Mouse (Mus musculus) limb, embryonic 12.5 days (tissue): Measurements from ENCODE around the gene Dnph1. TPM values are rescaled to one million over a fixed set of nuclear protein-coding genes. Genes with fewer than 3 reads are reported as not detected.

Experiments used
- ATAC-seq: fragments of 200-750 bp; cut with Nextera tagmentation; 2 replicates; pipeline ENCODE4 v1.8.0; 2017; ENCODE audit warnings: low read depth, moderate TSS enrichment; ENCODE audit not compliant: insufficient number of reproducible peaks, insufficient read depth, low FRiP score, low TSS enrichment
- H3K27ac ChIP-seq: fragments of 300-500 bp; sonication (generic); 2 replicates; pipeline ENCODE4 v1.5.1; 2016; ENCODE audit warnings: mild to moderate bottlenecking, moderate library complexity
- H3K27me3 ChIP-seq: fragments of 300-500 bp; sonication (generic); 2 replicates; pipeline ENCODE4 v1.6.1; 2016; ENCODE audit warnings: mild to moderate bottlenecking, moderate library complexity
- H3K36me3 ChIP-seq: fragments of 300-500 bp; sonication (generic); 2 replicates; pipeline ENCODE4 v1.6.1; 2016; ENCODE audit warnings: mild to moderate bottlenecking, moderate library complexity
- H3K4me1 ChIP-seq: fragments of 300-500 bp; sonication (generic); replicated peaks from 2 replicates; pipeline ENCODE4 v1.6.1; 2016
- H3K4me2 ChIP-seq: fragments of 300-500 bp; sonication (generic); 2 replicates; pipeline ENCODE4 v1.6.1; 2016; ENCODE audit warnings: mild to moderate bottlenecking, moderate library complexity
- H3K4me3 ChIP-seq: fragments of 300-500 bp; sonication (generic); replicated peaks from 2 replicates; pipeline ENCODE4 v1.5.1; 2016; ENCODE audit warnings: mild to moderate bottlenecking
- H3K9ac ChIP-seq: fragments of 300-500 bp; sonication (generic); replicated peaks from 2 replicates; pipeline ENCODE4 v1.6.1; 2016; ENCODE audit warnings: mild to moderate bottlenecking, moderate library complexity
- H3K9me3 ChIP-seq: fragments of 300-500 bp; sonication (generic); 2 replicates; pipeline ENCODE4 v1.6.1; 2016; ENCODE audit warnings: mild to moderate bottlenecking, moderate library complexity
- WGBS: fragments of 180-500 bp; shearing (Covaris S2); methylation state at CpG from one replicate; pipeline ENCODE4 v1.1.7; 2016; 5-methylcytosine and 5-hydroxymethylcytosine counted together
- polyA plus RNA-seq: library from polyadenylated mRNA; unstranded; fragments of >200 nt; fragmentation: Nextera tagmentation; extraction: Ambion mirVana; gene quantifications from 2 replicates; pipeline ENCODE4 v1.2.1, GENCODE M21; 2016

The Dnph1 gene
- polyA plus RNA-seq, 1 experiment from 2014 or later = 55.3 TPM

DNA sequence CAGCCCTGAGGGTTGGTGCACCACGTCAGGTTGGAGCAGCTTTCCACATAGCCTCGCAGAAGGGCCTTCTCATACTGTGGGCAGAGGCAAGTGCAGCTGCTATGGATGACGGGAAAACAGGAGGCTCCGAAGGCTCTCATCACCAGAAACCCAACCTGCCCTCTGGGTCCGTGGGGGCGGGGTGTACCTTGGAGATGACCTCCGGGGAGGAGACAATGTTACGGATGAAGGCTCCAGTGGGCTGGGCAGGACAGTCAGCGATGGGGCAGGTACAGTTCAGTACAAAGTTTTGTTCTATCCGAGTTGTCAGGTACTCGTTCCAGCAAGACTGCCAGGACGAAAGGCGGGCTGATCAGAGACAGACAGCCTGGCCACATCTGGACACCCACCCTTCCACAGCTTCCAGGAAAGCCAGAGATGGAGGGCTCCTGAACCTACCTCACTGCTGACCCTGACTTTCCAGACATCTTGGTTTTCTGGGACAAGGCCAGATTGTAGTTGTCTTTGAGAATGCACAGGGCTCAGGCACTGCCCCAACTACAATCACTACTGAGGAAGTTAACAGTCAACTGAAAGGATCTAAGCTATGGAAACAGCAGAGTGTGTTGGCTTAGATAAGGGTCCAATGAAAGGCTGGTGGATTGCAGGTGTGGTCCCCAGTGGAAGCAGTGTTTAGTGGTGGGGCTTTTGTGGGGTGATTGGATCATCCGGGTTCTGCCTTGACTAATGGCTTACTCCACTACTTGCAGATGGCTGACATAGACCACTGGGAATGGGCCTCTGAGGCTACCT, 7.5 kb downstream of the Dnph1 start:
- no peak overlapping the region for H3K27ac ChIP-seq
- no peak overlapping the region for H3K9ac ChIP-seq
- H3K27me3 ChIP-seq = no peaks in the 10 kb centered on the region
- H3K9me3 ChIP-seq = no peaks in the 10 kb centered on the region
- peaks cover 27% of the 10 kb centered on the region for H3K36me3 ChIP-seq
- WGBS = 80% methylated on average over 14 of the region's 14 CpGs
- no peak overlapping the region for H3K4me3 ChIP-seq
- no peaks in the 10 kb centered on the region for H3K4me1 ChIP-seq
- no peak for ATAC-seq
- H3K4me2 ChIP-seq = no peak overlapping the region

- Histone ChIP-seq H3K4me1 (no peaks in the 10 kb centered on the region), H3K9ac (no peak overlapping the region), H3K27me3 (no peaks in the 10 kb centered on the region), H3K27ac (no peak overlapping the region), H3K4me2 (no peak overlapping the region), H3K4me3 (no peak overlapping the region), H3K9me3 (no peaks in the 10 kb centered on the region), H3K36me3 (0 out of 2 replicates have a peak, but pooled peaks cover 13% of the 10 kb centered on the region)
- ATAC-seq = no peak
- 83% methylated on average over 3 of the region's 3 CpGs for WGBS
Observed at GRCm38 (mm10) chr17:46505617-46506016, 9.1 kb downstream of the Dnph1 start.

DNA sequence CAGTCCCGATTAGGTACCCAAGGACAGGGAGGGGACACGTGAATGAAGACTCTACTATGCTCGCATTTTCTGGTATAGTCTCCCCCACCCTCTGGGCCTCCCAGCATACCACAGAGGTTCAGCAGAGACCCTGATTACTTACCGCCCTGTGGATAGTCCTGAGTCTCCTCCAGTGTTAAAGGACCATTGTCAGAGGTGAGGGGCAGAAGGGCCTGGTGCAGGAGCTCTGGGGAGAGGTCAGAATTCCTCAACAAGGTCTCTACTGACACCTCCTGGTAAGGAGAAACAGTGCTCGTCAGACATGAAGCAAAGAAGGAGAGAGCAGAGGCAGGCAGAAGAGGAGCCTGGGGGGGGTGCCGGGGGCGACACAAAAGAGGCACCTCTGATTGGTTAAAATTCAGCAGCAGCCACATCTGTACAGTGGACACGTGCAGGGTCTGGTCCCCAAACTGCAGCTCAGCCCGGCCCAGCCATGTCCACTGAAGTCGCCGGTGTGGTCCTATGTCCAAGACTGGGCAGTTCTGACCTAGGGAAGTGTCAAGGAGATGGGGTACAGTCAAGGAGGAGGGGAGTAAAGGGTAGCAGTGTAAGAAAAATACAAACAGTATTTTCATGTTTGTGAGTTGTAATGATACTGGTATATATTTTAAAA, 14.7 kb downstream of the Dnph1 start:
- H3K9me3 ChIP-seq = no peaks in the 10 kb centered on the region
- H3K9ac ChIP-seq = no peak overlapping the region; the same call in 1 of the 2 replicates
- H3K27me3 ChIP-seq = no peaks in the 10 kb centered on the region
- WGBS = 49% methylated on average over 11 of the region's 11 CpGs
- no peak overlapping the region for H3K27ac ChIP-seq
- H3K4me2 ChIP-seq = no peak overlapping the region
- ATAC-seq = no peak
- H3K4me3 ChIP-seq = no peak overlapping the region
- no peaks in the 10 kb centered on the region for H3K4me1 ChIP-seq
- no peaks in the 10 kb centered on the region for H3K36me3 ChIP-seq

DNA sequence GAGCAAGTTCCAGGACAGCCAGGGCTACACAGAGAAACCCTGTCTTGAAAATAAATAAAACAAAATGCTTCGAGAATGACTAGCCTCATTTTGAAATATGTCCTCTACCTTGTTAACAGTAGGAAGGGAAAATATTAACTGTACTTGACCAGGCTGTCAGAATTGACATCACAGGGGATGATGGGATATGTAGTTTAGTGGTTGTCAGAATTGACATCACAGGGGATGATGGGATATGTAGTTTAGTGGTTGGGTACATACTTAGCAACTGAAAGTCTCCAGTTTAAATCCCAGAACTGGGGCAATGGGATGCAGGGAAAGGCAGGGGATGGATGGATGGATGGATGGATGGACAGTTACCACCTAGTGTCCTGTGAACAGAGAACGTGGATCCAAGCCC, 16.8 kb downstream of the Dnph1 start:
- Histone ChIP-seq H3K4me1 (no peaks in the 10 kb centered on the region), H3K36me3 (no peaks in the 10 kb centered on the region), H3K9me3 (no peaks in the 10 kb centered on the region), H3K27me3 (no peaks in the 10 kb centered on the region), H3K9ac (no peak overlapping the region), H3K4me3 (no peak overlapping the region), H3K27ac (no peak overlapping the region), H3K4me2 (no peak overlapping the region)
- ATAC-seq = no peak
- WGBS = 77% methylated on average over 2 of the region's 2 CpGs

DNA sequence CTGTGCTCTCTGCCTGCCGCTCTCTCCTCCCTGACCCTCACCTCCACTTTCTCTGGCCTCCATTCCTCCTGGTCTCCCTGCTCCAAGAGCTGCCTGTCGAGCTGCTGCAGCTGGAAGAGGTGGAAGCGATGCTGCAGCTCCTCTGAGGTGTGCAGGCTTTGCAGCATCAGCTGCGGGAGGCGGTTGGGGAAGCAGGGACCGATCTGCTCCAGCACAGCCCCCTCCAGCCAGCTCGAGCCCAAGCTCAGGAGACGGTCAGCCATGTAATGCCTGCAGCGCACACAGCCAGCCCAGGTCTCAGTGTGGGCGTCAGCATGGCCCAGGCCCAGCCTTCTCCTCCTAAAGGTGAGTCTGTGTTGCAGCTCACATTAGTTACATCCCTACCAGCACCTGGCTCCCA, 23.5 kb downstream of the Dnph1 start:
- Histone ChIP-seq H3K4me2 (peak overlapping the region; percentile 35), H3K36me3 (no peaks in the 10 kb centered on the region), H3K4me1 (peaks cover 7% of the 10 kb centered on the region; the same call in 1 of the 2 replicates), H3K4me3 (peak overlapping the region; percentile 21), H3K9me3 (no peaks in the 10 kb centered on the region), H3K27me3 (peaks cover 44% of the 10 kb centered on the region), H3K9ac (peak overlapping the region; percentile 47), H3K27ac (no peak overlapping the region)
- no peak for ATAC-seq
- 55% methylated on average over 10 of the region's 10 CpGs for WGBS

DNA sequence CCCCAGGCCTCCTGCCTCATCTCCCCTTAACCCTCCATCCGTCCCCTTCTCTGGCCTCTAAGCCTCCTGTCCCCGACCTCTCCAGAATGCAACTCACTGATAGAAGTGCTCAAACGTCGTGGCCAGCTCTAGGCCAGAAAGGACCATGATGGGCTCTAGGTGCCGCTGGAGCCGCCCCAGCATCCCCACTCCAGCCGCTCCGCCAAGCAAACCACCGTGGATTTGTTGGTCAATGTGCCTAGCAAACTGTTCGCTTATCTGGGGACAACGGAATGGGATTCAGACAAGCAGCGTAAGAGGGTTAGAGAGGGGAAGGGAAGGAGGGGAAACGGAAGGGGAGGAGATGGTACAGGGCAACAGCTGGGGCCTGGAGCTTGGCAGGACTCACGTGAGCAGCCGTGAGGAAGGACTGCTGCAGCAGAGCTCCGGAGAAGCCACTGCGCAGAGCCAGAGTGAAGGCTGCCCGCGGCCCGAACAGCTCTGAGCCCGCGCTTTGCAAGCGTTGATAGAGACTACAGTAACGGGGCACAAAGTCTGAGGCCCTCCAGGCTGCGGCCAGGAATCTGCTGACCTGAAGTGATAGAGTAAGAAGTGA, 24.0 kb downstream of the Dnph1 start:
- ATAC-seq = peak; percentile 26; the same call in 1 of the 2 replicates
- Histone ChIP-seq H3K36me3 (no peaks in the 10 kb centered on the region), H3K27ac (no peak overlapping the region), H3K27me3 (peaks cover 44% of the 10 kb centered on the region), H3K4me2 (peak overlapping the region; percentile 35), H3K4me1 (peaks cover 7% of the 10 kb centered on the region; the same call in 1 of the 2 replicates), H3K9me3 (no peaks in the 10 kb centered on the region), H3K9ac (peak overlapping the region; percentile 47), H3K4me3 (peak overlapping the region; percentile 21)
- WGBS = 47% methylated on average over 25 of the region's 25 CpGs

DNA sequence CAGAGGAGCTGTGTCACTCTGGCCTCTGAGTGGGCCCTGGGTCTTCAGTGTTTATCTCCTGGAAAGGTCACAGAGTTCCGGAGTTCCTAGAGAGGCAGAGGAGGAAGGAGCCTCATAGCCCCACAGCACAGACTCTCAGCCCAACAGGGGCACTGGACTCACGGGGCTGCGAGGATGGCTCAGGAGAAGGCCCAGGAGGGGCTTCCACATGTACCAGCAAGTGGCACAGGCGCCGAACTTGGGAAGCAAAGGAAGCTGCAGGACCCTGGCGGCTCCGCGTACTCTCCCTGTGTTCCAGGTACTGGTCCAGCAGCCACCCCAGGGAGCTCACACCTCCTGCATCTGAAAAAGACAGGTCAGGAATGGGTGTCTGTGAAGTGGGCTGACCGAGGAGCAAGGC, 24.7 kb downstream of the Dnph1 start:
- H3K9ac ChIP-seq = peak overlapping the region; percentile 47; the same call in 1 of the 2 replicates
- peaks cover 7% of the 10 kb centered on the region; the same call in 1 of the 2 replicates for H3K4me1 ChIP-seq
- ATAC-seq = no peak
- H3K27ac ChIP-seq = no peak overlapping the region
- H3K27me3 ChIP-seq = peaks cover 44% of the 10 kb centered on the region
- H3K4me3 ChIP-seq = no peak overlapping the region
- H3K36me3 ChIP-seq = 0 out of 2 replicates have a peak, but pooled peaks cover 3% of the 10 kb centered on the region
- WGBS = 77% methylated on average over 9 of the region's 9 CpGs
- H3K9me3 ChIP-seq = no peaks in the 10 kb centered on the region
- peak overlapping the region; percentile 35; the same call in 1 of the 2 replicates for H3K4me2 ChIP-seq

GRCm38 (mm10) chr17:46521963-46522668, 25.6 kb downstream of the Dnph1 start:
- 34% methylated on average over 24 of the region's 24 CpGs for WGBS
- Histone ChIP-seq H3K27me3 (peaks cover 44% of the 10 kb centered on the region), H3K27ac (no peak overlapping the region), H3K4me2 (no peak overlapping the region), H3K36me3 (0 out of 2 replicates have a peak, but pooled peaks cover 6% of the 10 kb centered on the region), H3K4me3 (no peak overlapping the region), H3K4me1 (peaks cover 7% of the 10 kb centered on the region; the same call in 1 of the 2 replicates), H3K9ac (no peak overlapping the region), H3K9me3 (no peaks in the 10 kb centered on the region)
- no peak for ATAC-seq

DNA sequence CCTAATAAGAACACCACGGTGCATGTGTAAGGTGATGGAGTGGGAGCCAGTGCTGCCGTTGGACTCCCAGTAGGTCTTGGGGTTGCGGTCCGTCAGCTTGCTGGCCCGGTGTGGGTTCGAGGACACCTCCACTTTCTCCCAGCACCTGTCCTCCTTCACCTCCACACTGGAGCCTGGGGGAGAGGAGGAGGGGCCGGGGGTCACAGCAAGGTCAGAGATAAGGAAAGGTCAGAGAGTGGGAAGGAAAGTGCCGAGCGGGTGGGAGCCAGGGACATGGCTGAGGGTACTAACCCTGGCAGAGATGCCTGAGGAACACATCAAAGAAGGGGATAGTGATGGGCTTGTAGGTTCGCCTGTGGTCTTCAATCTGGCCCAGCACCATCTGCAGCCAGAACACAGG, 28.6 kb downstream of the Dnph1 start:
- Histone ChIP-seq H3K27ac (no peak overlapping the region), H3K36me3 (peaks cover 10% of the 10 kb centered on the region; the same call in 1 of the 2 replicates), H3K4me1 (peaks cover 7% of the 10 kb centered on the region; the same call in 1 of the 2 replicates), H3K4me3 (no peak overlapping the region), H3K9me3 (no peaks in the 10 kb centered on the region), H3K27me3 (peaks cover 36% of the 10 kb centered on the region), H3K4me2 (no peak overlapping the region), H3K9ac (no peak overlapping the region)
- no peak for ATAC-seq
- WGBS = 78% methylated on average over 10 of the region's 10 CpGs

DNA sequence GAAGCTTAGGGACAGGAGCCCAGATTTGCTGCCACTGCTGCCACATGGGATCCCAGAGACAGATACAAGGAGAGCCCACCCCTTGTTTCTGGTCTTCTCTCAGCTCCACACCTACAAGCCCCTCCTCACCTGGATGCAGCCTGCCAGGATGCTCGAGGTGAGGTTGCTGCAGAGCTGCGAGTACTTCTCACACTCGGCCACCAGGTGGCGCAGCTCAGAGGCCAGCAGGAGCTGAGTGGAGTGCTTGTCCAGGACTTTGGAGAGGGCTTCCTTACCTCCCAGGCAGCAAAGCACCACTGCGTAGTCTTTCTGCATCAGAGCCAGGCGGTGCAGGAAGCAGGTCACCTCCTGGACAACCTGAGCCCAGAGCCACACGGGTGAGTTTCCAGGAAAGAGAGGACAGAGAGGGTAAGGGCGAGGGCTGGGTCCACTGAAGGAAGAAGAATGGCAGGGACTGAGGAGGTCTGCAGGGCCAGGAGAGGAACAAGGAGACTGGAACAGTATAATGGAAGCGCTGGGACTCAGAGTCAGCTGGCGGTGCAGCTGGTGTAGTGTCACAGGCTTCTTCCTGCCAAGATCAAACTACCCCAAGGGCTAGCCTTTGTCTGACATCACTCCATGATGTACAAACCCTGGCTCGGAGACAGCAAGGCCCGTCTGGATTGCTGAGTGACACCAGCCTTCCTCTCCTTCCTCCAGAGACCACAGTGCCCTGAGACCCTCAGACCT, 29.2 kb downstream of the Dnph1 start:
- Histone ChIP-seq H3K36me3 (peaks cover 10% of the 10 kb centered on the region; the same call in 1 of the 2 replicates), H3K4me3 (no peak overlapping the region), H3K4me2 (no peak overlapping the region), H3K4me1 (peaks cover 6% of the 10 kb centered on the region; the same call in 1 of the 2 replicates), H3K9me3 (no peaks in the 10 kb centered on the region), H3K9ac (no peak overlapping the region), H3K27ac (no peak overlapping the region), H3K27me3 (peaks cover 29% of the 10 kb centered on the region)
- 36% methylated on average over 12 of the region's 12 CpGs for WGBS
- no peak for ATAC-seq
